Mouse (Mus musculus): ENCODE results near the gene Ampd3.

- TF ChIP-seq CTCF (IDR thresholded peaks at IDR 0.05; ENCODE audit: insufficient read depth, low read depth, low read length) (no peak), POLR2A (IDR thresholded peaks at IDR 0.05; ENCODE audit: insufficient read depth, low read depth, low read length) (no peak)
Observed at GRCm38 (mm10) chr7:110731091-110731967, 36.7 kb upstream of the Ampd3 start.
